Mouse (Mus musculus) ZHBTc4 (cell line): ENCODE measurements around the gene Naalad2.
"Not testable (repeated sequence)": the region's sequence is repeated elsewhere in the genome, so short reads cannot be mapped to it uniquely, and the experiment has no call there.

ENCODE experiments used
- DNase-seq: peaks from one replicate; pipeline ENCODE4 v3.0.0-alpha.2; 2011; ENCODE audit warnings: low read depth, low spot score

Gene Naalad2

DNA sequence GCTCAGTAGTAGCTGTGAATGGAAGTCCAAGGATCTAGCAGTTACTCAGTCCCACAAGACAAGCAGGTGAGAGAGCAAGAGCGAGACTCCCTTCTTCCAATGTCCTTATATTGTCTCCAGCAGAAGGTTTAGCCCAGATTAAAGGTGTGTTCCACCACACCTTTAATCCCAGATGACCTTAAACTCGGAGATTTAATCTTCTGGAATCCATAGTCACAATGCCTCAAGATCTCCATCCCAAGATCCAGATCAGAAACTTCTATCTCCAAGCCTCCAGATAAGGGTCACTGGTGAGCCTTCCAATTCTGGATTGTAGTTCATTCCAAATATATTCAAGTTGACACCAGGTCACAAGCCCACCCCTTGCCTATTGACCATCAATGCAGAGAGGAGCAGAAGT lies at the start of gene Naalad2:
Naalad2 (minus strand) TSS at position 101 of the 400 bp plus-strand sequence.
- not testable (repeated sequence) for DNase-seq

DNA sequence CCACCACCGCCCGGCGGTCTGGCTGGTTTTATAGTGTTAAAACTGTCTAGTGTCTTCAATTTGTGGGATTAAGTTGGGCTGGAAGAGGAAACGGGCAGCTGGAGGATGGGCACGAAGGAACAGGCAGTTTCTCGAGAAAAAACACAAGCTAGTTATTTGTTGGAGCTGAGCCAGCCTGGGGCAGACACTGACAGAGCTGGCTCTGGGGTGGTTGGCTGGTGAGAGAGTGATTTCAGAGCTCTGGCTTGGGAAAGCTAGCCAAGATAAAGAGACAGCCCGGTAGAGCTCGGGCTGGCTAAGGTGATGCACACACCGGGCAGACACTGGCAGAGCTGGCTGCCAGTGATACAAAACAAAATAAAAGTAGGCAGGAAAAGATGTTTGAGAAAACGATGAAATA lies 28.9 kb upstream of the Naalad2 start:
- no peak for DNase-seq

DNA sequence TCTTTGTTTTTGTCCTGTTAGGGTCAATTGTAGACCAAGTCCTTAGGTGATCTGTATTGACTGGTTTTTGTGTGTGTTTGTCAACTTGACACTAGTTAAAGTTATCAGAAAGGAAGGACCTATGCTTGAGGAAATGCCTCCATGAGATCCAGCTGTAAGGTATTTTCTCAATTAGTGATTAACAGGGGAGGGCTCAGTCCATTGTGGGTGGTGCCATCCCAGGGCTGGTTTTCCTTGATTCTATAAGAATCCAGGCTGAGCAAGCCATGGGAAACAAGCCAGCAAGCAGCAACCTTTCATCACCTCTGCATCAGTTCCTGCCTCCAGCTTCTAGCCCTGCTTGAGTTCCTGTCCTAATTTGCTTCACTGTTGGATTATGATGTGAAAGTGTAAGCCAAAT lies 27.6 kb upstream of the Naalad2 start, which contains the start of gene Mbd3l2:
Mbd3l2 (plus strand) TSS at position 301 of the 400 bp plus-strand sequence.
- DNase-seq, result no peak

DNA sequence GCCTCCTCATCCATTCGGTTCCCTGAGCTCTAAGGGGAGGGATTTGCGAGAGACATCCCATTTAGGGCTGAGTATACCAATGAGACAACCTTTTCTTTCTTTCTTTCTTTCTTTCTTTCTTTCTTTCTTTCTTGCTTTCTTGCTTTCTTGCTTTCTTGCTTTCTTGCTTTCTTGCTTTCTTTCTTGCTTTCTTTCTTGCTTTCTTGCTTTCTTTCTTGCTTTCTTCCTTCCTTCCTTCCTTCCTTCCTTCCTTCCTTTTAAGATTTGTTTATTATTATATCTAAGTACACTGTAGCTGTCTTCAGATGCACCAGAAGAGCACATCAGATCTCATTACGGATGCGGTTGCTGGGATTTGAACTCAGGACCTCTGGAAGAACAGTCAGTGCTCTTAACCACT lies 9.6 kb upstream of the Naalad2 start:
- DNase-seq, result not testable (repeated sequence)

DNA sequence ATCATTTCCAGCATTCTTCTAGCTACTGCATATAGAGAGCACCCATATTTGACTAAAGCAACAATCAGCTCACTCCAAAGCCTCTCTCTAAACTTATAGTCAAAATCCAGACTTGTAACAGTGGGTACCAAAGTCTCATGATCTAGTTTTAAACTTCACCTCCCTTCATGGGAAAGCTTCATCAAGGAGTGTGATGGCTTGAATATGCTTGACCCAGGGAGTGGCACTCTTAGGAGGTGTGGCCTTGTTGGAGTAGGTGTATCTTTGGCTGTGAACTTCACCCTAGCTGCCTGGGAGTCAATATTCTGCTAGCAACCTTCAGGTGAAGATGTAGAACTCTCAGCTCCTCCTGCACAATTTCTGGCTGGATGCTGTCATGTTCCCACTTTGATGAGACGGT lies 1.3 kb upstream of the Naalad2 start, which contains the start of gene Ubtfl1:
Ubtfl1 (plus strand) TSS at position 301 of the 400 bp plus-strand sequence.
- DNase-seq, result no peak

DNA sequence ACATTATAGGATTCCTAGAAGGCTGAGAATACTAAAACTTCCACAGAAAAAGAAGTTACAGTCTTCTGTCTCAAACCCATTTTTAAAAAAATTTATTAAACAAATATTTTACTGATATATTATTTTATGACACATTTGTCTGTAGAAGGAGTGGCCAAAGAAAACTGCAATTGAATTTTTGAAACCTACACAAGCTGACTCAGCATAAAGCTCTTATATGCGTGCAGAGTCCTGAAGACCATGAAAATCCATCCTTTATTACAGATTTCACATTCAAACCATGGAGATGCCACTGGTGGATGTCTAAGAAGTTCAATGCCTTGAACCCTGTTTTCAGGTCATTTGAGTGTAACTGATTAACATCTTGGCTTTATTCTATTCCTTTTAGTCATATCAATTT lies 3.2 kb downstream of the Naalad2 start:
- DNase-seq, result no peak

DNA sequence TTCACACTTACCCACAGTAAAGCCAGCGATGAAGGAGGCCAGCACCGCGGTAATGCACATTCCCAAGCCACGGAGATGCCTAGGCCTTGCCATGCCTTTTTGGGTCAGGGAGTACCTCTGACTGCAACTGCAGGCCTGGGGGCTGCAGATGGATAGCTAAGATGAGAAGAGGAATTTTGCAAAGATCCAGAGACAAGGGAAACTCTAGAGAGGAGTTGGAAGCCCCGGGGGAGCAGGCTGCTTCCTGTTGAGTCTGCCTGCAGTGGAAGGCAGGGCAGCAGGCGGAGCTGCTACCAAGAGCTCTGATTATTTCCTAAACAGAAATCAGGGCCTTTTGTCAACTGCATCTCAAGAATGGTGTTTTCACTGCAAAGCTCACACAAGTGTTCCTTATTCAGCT lies 17.0 kb downstream of the Naalad2 start:
- no peak for DNase-seq

DNA sequence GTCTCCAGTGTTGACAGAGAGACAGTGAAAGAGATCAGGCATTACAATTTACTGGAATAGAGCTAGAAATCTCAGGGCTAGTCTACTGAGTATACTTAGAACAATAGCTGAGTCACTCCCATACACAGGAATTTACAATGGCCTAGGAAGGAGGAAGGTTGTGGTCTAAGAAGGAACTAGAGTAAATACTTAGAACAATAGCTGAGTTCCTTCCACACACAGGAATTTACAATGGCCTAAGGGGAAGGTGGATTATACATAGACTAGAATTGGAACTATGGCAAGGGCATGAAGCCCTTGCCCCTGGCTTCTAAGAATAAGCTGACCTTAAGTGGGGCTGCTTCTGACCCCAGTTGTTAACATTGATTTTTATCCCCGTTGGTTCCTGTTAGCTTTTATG lies 29.8 kb downstream of the Naalad2 start:
- DNase-seq, result peak; percentile 69

DNA sequence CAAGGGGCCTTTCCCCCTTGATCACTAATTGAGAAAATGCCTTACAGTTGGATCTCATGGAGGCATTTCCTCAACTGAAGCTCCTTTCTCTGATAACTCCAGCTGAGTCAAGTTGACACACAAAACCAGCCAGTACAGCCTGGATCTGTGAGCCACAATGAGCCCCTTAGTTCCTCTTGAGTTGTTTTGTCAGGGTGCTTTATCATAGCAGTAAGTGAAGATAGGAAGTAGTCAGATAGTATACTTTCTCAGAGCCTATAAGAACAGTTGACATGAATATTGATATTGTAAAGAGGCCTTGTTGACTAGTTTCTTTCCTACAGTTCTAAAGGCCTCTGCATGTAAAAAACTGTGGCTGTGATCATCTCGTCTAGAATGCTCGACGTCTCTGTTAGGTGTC lies 82.8 kb downstream of the Naalad2 start:
- DNase-seq, result no peak

DNA sequence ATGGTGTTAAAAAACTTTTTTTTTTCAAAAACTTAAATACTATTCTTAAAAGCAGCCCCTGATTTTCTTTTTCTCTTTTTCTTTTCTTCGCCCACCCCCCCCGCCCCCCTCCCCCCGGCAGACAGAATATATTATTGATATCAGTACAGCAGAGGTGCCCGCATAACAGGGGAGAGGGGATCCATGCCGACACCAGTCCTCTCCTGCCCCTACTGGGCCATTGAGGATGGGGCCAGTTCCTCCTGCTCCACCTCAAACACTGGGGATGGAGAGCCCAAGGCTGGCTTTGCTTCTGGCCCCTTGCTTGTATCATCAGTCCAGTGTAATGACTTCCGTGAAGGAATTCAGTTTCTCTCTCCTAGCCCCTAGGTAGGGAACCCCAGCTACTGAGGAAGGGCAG lies 104.5 kb downstream of the Naalad2 start:
- DNase-seq, result no peak

DNA sequence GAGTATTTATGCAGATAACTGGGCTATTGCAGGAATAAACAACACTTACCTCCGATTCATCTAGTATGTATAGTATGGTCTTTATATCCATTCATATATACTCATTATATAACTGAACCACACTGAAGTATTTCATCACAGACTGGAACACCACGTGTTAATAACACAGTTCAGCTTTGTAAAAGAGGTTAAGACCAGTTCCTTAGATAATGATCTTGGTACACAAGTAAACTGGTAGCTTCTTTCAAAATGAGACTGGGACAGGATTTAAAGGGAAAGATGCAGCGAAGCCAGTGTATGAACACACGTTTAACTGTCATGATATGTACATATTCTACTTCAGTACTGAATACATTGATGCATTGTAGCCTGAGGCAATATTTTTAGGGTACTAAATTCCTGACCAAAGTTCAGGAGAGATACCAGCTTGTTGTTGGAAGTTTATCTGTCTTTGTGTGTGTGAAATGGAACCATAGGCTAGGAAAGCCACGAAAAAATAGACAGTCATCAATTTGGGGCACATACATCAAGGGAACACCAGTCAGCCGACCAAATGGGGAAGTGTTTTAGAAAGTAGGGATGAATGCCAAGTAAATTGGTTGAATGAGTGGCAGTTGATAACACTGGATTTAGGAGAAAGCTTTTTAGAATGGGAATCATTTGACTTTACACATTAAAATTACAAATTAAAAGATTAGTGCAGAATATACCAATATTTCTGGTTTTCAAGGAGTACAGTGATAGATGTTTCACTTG lies 109.6 kb downstream of the Naalad2 start:
- DNase-seq, result no peak

DNA sequence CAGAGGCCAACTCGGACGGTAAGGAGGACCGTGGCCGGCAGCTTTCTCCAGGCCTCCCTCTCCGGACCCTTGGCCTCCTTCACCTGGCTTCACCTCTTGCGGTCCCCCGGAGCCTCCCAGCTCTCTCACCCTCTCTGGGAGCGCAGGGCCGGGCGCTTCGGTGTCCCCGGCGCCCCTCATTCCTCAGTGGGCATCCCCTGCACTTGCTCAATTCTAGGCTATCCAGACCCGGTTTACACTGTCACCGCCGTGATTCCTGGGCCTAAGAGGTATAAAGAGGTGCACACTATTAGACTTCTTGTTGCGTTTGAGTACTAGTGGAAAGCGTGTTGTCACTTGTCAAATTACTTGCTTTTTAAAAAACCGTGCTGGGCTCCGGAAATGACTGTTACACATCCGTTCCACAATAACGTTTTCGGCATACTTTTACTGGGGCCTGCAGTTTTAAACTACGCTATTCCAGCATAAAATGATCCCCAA lies 110.3 kb downstream of the Naalad2 start:
- no peak for DNase-seq

DNA sequence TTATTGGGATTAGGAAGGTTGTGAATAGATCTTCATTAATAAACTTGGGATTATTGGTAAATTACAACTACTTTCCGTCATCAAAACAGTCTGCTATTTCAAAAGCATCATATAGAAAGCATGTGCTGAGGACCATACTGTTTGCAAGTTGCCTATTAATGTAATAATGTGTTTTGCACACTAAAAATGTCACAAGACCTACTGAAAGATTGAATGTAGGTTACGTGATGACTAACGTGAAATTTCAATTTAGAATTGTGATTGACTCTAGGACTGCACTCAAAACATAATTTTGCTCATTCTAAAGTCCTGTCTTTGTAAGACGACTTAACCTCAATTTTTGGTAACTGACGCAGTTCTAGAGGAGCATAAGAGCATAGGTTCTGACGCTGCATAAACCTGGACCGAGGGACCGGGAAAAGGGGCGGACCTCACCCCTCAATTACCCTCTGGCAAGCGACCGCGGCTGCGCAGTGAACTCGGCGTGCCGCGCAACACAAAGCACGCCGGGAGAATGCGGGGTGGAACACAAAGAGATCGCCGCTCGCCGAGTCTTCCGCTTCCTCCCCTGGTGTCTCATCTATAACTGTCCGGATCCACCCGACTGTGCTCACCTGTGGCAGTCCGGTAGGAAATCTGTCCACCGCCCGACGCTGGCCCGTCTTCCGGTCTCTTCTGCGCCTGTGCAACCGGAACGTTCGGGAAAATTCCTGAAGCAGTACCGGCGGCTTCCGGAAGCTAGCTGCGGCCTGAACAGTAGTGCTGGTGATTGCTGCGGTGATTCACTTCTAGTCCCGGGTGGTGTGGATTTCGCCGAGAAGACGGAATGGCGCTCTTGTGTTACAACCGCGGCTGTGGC lies 111.0 kb downstream of the Naalad2 start, which contains the start of gene Chordc1:
Chordc1 (plus strand) TSS at position 555 of the 859 bp plus-strand sequence.
- DNase-seq, result peak; percentile 98

DNA sequence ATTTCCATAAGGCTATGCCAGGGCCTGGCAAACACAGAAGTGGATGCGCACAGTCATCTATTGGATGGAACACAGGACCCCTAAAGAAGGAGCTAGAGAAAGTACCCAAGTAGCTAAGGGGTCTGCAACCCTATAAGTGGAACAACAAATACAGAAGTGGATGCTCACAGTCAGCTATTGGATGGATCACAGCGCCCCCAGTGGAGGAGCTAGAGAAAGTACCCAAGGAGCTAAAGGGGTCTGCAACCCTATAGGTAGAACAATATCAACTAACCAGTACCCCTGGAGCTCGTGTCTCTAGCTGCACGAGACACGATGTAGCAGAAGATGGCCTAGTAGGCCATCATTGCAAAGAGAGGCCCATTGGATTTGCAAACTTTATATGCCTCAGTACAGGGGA lies 124.1 kb downstream of the Naalad2 start:
- not testable (repeated sequence) for DNase-seq

DNA sequence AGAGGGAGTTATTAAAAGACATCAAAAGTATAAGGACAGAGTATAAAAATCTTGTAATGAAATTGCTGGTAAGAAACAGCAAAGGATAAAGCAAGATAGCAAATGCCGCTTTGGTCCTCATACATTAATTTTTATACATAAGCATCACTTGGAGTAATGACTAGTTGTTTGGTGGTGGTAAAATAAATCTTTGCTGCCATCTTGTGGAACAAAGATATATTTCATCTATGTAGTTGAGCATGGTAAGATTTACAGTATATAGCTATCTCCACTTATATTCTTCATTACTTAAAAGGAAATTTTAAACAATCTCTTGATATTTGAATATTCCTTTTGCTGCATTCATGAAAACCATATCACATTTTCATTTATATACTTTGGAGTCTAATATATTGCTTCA lies 125.3 kb downstream of the Naalad2 start:
- DNase-seq, result peak; percentile 45

DNA sequence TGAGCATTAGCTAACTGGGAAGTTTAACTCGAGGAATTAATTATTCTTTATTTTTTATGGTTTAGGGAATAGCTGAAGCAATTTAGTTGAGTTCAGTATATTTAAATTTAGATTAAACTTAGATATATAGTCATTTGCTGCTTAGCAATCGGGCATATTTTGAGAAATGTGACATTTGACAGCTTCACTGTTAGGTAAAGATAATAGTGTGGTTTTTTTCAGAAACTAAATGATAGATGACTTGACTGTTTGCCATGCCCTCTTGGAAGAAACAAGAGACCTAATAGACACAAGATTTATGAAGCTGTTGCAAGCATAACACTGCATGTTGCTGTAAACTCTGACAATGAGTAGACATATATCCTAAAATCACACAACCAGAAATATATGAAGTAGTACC lies 126.0 kb downstream of the Naalad2 start:
- DNase-seq, result no peak

DNA sequence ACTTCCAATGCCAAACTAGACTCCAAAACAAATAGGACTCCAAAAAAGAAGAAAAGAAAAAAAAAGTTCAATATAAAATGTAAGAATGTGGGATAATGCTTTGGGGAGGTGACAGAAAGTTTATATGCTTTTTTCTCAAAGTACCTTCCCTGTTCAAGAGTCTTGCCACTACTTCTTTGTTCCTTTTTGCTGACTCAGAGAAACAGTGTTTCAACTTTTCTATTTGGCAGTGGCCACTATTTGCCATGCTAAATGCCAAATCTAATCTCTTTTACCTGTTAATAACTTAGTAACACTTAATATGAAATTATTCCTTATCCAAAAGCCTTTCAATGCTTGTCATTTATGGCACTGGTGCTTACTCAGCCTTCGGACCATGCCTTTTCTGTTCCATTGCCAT lies 126.9 kb downstream of the Naalad2 start:
- no peak for DNase-seq
